Mouse (Mus musculus): ENCODE data around the gene Fgf18. TPM values are rescaled to one million over a fixed set of nuclear protein-coding genes. Genes with fewer than 3 reads are reported as not detected.
A peak's percentile ranks its signal among the peaks of the same experiment; 100 is the strongest.

The Fgf18 gene
- polyA plus RNA-seq, 1 experiment from 2014 or later, result 9.2 TPM

DNA sequence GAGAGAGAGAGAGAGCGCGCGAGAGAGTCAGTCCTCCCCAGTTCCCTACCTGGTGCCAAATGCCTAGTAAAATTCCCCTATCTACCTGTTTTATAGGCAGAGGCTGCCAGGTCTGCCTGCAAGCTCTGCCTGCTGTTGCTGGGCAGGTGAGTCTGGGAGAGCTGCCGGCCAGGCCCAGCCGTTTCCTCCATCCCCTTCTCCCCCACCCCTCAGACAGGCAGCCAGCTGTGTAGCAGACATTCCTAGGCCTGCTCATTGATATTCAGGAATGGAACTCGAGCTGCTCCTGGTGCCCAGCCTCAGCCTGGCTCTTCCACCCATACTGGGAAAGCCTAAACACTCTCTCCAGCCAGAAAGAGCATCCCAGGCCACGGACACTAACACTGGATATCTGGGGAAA lies 69.2 kb downstream of the Fgf18 start:
- no peak overlapping the region for H3K4me3 ChIP-seq (ENCODE audit: low read length)
- H3K27ac ChIP-seq (ENCODE audit: low read length), result no peak overlapping the region
- H3K4me2 ChIP-seq (ENCODE audit: low read depth, low read length), result no peak overlapping the region
- no peak overlapping the region for H3K9ac ChIP-seq (ENCODE audit: low read length)
- no peak; the same call in 1 of the 2 replicates for ATAC-seq (replicated peaks; ENCODE audit: extremely low read depth, insufficient read depth, low FRiP score)
- no peaks in the 10 kb centered on the region for H3K36me3 ChIP-seq (ENCODE audit: control insufficient read depth, insufficient read depth)
- H3K27me3 ChIP-seq (ENCODE audit: control insufficient read depth, insufficient read depth, low read length), result peaks cover 14% of the 10 kb centered on the region
- H3K9me3 ChIP-seq (replicated peaks; ENCODE audit: control insufficient read depth, low read length), result no peaks in the 10 kb centered on the region
- 39% methylated on average over 7 of the region's 7 CpGs for WGBS
- peaks cover 9% of the 10 kb centered on the region for H3K4me1 ChIP-seq (ENCODE audit: control insufficient read depth, insufficient read depth, low read length)

DNA sequence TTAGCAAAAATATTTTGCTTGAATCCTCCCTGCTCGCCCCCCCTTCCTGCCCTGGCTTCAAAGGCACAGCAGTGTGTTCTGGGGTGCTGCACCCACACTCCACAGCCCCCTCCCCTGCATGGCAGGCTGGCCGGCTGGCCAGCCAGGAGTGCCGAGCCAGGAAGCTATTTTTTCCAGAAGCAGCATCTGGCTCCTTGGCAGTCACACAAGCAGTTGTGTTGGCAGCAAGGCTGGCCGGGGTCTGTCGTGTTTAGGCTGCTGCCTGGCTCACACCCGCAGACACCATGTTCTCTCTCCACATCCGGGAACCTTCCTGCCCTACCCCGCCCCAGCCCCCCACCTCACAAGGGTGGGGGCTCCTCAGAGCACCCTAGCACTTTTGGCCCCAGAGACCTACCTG lies 71.9 kb downstream of the Fgf18 start:
- 28% methylated on average over 8 of the region's 8 CpGs for WGBS
- ATAC-seq (replicated peaks; ENCODE audit: extremely low read depth, insufficient read depth, low FRiP score), result no peak; the same call in 1 of the 2 replicates
- Histone ChIP-seq H3K9me3 (replicated peaks; ENCODE audit: control insufficient read depth, low read length) (no peaks in the 10 kb centered on the region), H3K36me3 (ENCODE audit: control insufficient read depth, insufficient read depth) (no peaks in the 10 kb centered on the region), H3K27ac (ENCODE audit: low read length) (no peak overlapping the region; the same call in 1 of the 2 replicates), H3K9ac (ENCODE audit: low read length) (no peak overlapping the region), H3K27me3 (ENCODE audit: control insufficient read depth, insufficient read depth, low read length) (peaks cover 14% of the 10 kb centered on the region), H3K4me3 (ENCODE audit: low read length) (no peak overlapping the region), H3K4me2 (ENCODE audit: low read depth, low read length) (no peak overlapping the region), H3K4me1 (ENCODE audit: control insufficient read depth, insufficient read depth, low read length) (peaks cover 9% of the 10 kb centered on the region)

DNA sequence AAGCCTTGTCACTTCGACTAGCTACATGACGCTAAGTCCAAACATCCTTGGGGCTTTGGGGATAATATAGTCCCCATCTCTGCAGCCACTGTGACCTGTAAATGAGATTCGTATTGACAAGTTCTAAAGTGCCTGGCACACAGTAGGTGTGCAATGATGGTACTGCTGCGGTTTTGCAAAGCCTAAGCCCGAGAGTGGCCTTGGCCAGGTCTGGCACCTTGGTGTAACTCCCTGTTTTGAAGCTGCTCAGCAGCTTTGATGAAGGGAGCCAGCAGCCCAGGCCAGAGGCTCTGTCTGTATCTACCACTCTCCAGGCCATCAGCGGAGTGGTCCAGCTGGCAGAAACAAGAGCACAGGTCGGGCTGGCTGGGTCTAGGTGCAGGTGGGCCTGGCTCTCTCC lies 72.7 kb downstream of the Fgf18 start:
- Histone ChIP-seq H3K36me3 (ENCODE audit: control insufficient read depth, insufficient read depth) (no peaks in the 10 kb centered on the region), H3K9me3 (replicated peaks; ENCODE audit: control insufficient read depth, low read length) (no peaks in the 10 kb centered on the region), H3K4me3 (ENCODE audit: low read length) (no peak overlapping the region), H3K4me2 (ENCODE audit: low read depth, low read length) (no peak overlapping the region), H3K9ac (ENCODE audit: low read length) (no peak overlapping the region), H3K27me3 (ENCODE audit: control insufficient read depth, insufficient read depth, low read length) (peaks cover 14% of the 10 kb centered on the region), H3K27ac (ENCODE audit: low read length) (no peak overlapping the region), H3K4me1 (ENCODE audit: control insufficient read depth, insufficient read depth, low read length) (peaks cover 9% of the 10 kb centered on the region)
- WGBS, result 50% methylated on average over 7 of the region's 7 CpGs
- ATAC-seq (replicated peaks; ENCODE audit: extremely low read depth, insufficient read depth, low FRiP score), result 0 out of 2 replicates have a peak, but pooled peaks have one; percentile 15

DNA sequence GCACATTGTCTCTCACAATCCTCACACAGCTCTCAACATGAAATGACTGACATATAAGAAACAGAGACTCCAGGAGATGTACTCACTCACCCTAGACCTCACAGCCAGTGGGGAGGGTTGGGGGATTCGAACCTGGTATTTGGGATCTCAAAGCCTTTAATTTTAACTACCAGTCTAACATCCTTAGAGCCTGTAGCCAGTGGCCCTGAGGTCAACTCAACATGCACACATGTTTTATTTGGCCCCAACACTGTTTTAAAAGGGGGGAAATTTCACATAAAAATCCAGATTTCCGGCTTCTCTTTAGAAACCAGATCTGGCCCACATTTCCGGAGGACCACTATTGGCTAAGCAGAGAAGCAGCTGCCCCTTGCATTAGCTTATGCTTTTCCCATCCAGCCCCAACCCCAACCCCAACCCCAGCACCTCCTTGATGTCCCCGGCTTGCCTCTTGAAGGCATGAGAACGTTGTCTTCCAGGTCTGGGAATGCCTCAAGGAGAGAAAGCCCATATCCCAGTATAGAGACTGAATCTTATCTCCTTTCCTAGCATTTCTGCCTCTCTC lies 75.8 kb downstream of the Fgf18 start:
- Histone ChIP-seq H3K4me3 (ENCODE audit: low read length) (no peak overlapping the region), H3K27ac (ENCODE audit: low read length) (no peak overlapping the region), H3K9me3 (replicated peaks; ENCODE audit: control insufficient read depth, low read length) (no peaks in the 10 kb centered on the region), H3K4me2 (ENCODE audit: low read depth, low read length) (no peak overlapping the region), H3K9ac (ENCODE audit: low read length) (no peak overlapping the region), H3K27me3 (ENCODE audit: control insufficient read depth, insufficient read depth, low read length) (0 out of 2 replicates have a peak, but pooled peaks cover 4% of the 10 kb centered on the region), H3K36me3 (ENCODE audit: control insufficient read depth, insufficient read depth) (no peaks in the 10 kb centered on the region), H3K4me1 (ENCODE audit: control insufficient read depth, insufficient read depth, low read length) (peaks cover 9% of the 10 kb centered on the region)
- ATAC-seq (replicated peaks; ENCODE audit: extremely low read depth, insufficient read depth, low FRiP score), result no peak
- 84% methylated on average over 5 of the region's 5 CpGs for WGBS

DNA sequence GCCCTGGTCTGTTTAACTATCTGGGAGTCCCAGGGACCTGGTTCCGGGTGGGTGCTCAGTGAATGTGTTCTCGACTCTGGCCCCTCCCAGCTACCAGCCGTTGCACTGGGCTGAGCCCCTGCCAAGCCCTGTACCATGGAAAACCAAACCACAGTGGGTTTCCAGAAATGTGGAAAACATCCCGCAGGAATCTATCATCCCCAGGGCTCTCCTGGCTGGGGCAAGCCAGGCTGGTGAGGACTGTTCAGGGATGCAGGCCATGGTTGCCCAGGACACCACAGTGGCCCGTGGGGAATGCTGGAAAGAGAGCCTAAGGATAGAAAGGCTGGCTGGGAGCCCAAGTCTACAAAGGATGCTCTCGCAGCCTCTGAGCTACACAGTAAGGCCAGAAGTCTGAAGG lies 76.7 kb downstream of the Fgf18 start:
- 69% methylated on average over 6 of the region's 6 CpGs for WGBS

More for the DNA sequence above, 76.7 kb downstream of the Fgf18 start:
- Histone ChIP-seq H3K4me2 (ENCODE audit: low read depth, low read length) (no peak overlapping the region), H3K27me3 (ENCODE audit: control insufficient read depth, insufficient read depth, low read length) (0 out of 2 replicates have a peak, but pooled peaks cover 4% of the 10 kb centered on the region), H3K36me3 (ENCODE audit: control insufficient read depth, insufficient read depth) (no peaks in the 10 kb centered on the region), H3K27ac (ENCODE audit: low read length) (no peak overlapping the region), H3K9ac (ENCODE audit: low read length) (no peak overlapping the region), H3K4me1 (ENCODE audit: control insufficient read depth, insufficient read depth, low read length) (peaks cover 5% of the 10 kb centered on the region), H3K4me3 (ENCODE audit: low read length) (no peak overlapping the region), H3K9me3 (replicated peaks; ENCODE audit: control insufficient read depth, low read length) (no peaks in the 10 kb centered on the region)
- ATAC-seq (replicated peaks; ENCODE audit: extremely low read depth, insufficient read depth, low FRiP score), result no peak

Other genes with a start within 250 kb of the Fgf18 start
- 424 and 467 TPM in 2 replicates for gene Npm1, start 15.8 kb upstream of the Fgf18 start, polyA plus RNA-seq (2015; fragmentation: Nextera tagmentation; extraction: Ambion mirVana)
- not detected in 2 replicates for gene Tlx3, start 56.2 kb upstream of the Fgf18 start, polyA plus RNA-seq (2015; fragmentation: Nextera tagmentation; extraction: Ambion mirVana)
- not detected in 2 replicates for gene Gm12117, start 129.3 kb upstream of the Fgf18 start, polyA plus RNA-seq (2015; fragmentation: Nextera tagmentation; extraction: Ambion mirVana)